Mouse (Mus musculus) stomach, postnatal 0 days (tissue): ENCODE results near the gene Car1. TPM values are rescaled to one million over a fixed set of nuclear protein-coding genes. Genes with fewer than 3 reads are reported as not detected.
"Not testable (repeated sequence)": the region's sequence is repeated elsewhere in the genome, so short reads cannot be mapped to it uniquely, and the experiment has no call there.

Experiments
- ATAC-seq: fragments of 200-750 bp; cut with Nextera tagmentation; 2 replicates; pipeline ENCODE4 v1.8.0; 2017; ENCODE audit not compliant: low FRiP score, low TSS enrichment
- DNase-seq: peaks from one replicate; pipeline ENCODE4 v3.0.0-alpha.2; 2016; ENCODE audit warnings: low spot score
- H3K27ac ChIP-seq: fragments of 300-500 bp; sonication (generic); replicated peaks from 2 replicates; pipeline ENCODE4 v1.5.1; 2014; ENCODE audit warnings: mild to moderate bottlenecking, control low read depth
- H3K27me3 ChIP-seq: fragments of 300-500 bp; sonication (generic); 2 replicates; pipeline ENCODE4 v1.6.1; 2014; ENCODE audit warnings: low read length; ENCODE audit not compliant: control insufficient read depth, insufficient read depth
- H3K36me3 ChIP-seq: fragments of 300-500 bp; sonication (generic); 2 replicates; pipeline ENCODE4 v1.6.1; 2014; ENCODE audit warnings: low read length, mixed read lengths; ENCODE audit not compliant: control insufficient read depth, insufficient read depth
- H3K4me1 ChIP-seq: fragments of 300-500 bp; sonication (generic); replicated peaks from 2 replicates; pipeline ENCODE4 v1.6.1; 2014; ENCODE audit warnings: antibody characterized with exemption; ENCODE audit not compliant: control insufficient read depth, insufficient read depth
- H3K4me2 ChIP-seq: fragments of 300-500 bp; sonication (generic); replicated peaks from 2 replicates; pipeline ENCODE4 v1.6.1; 2014; ENCODE audit warnings: low read depth, mild to moderate bottlenecking, control low read depth, moderate library complexity
- H3K4me3 ChIP-seq: fragments of 300-500 bp; sonication (generic); 2 replicates; pipeline ENCODE4 v1.5.1; 2014; ENCODE audit warnings: low read depth, low read length, control low read depth
- H3K9ac ChIP-seq: fragments of 300-500 bp; sonication (generic); 2 replicates; pipeline ENCODE4 v1.6.1; 2014; ENCODE audit warnings: mild to moderate bottlenecking, low read length, control low read depth, mixed read lengths
- H3K9me3 ChIP-seq: fragments of 300-500 bp; sonication (generic); 2 replicates; pipeline ENCODE4 v1.6.1; 2016; ENCODE audit warnings: low read length; ENCODE audit not compliant: control insufficient read depth
- CTCF ChIP-seq: IDR thresholded peaks from 2 replicates; pipeline ENCODE4 v1.5.1; 2016; ENCODE audit warnings: antibody characterized with exemption, low read depth, mild to moderate bottlenecking, moderate library complexity
- EP300 ChIP-seq: optimal IDR thresholded peaks from 2 replicates; pipeline ENCODE3; 2016; ENCODE audit warnings: antibody characterized with exemption
- WGBS: fragments of 180-500 bp; shearing (Covaris S2); extraction: QIAGEN DNeasy Blood & Tissue Kit; methylation state at CpG from one replicate; pipeline ENCODE4 v1.1.7; 2014; 5-methylcytosine and 5-hydroxymethylcytosine counted together
- polyA plus RNA-seq: library from polyadenylated mRNA; unstranded; fragments of >200 nt; fragmentation: Nextera tagmentation; extraction: Ambion mirVana; gene quantifications from 2 replicates; pipeline ENCODE4 v1.2.1, GENCODE M21; 2015

Car1 gene
- polyA plus RNA-seq, 1 experiment from 2014 or later, result 0.10 TPM

GRCm38 (mm10) chr3:14780212-14780611 lies 28.0 kb downstream of the Car1 start:
- Histone ChIP-seq H3K4me3 (no peak overlapping the region), H3K9me3 (no peaks in the 10 kb centered on the region), H3K36me3 (no peaks in the 10 kb centered on the region), H3K4me1 (no peaks in the 10 kb centered on the region), H3K4me2 (no peak overlapping the region), H3K9ac (no peak overlapping the region), H3K27ac (no peak overlapping the region), H3K27me3 (no peaks in the 10 kb centered on the region)
- 41% methylated on average over 2 of the region's 2 CpGs for WGBS
- no peak for DNase-seq
- TF ChIP-seq EP300 (no peak), CTCF (no peak)
- ATAC-seq, result no peak

- 75% methylated on average over 2 of the region's 3 CpGs for WGBS
- H3K27ac ChIP-seq, H3K4me2 ChIP-seq, H3K4me1 ChIP-seq, H3K36me3 ChIP-seq, H3K9ac ChIP-seq, DNase-seq, ATAC-seq, H3K9me3 ChIP-seq, H3K4me3 ChIP-seq, H3K27me3 ChIP-seq: not testable (repeated sequence)
These were observed 31.5 kb downstream of the Car1 start for GRCm38 (mm10) chr3:14776497-14777162.

- not testable (repeated sequence) for H3K36me3 ChIP-seq, H3K27ac ChIP-seq, H3K4me3 ChIP-seq, ATAC-seq, H3K27me3 ChIP-seq, H3K9ac ChIP-seq, DNase-seq, H3K4me1 ChIP-seq, H3K9me3 ChIP-seq, H3K4me2 ChIP-seq
- WGBS, result 82% methylated on average over 1 of the region's 1 CpGs
These were observed 33.6 kb downstream of the Car1 start for GRCm38 (mm10) chr3:14774539-14774938.

- not testable (repeated sequence) for H3K4me2 ChIP-seq, H3K9ac ChIP-seq, H3K9me3 ChIP-seq, H3K4me1 ChIP-seq, ATAC-seq, H3K36me3 ChIP-seq, H3K4me3 ChIP-seq, H3K27ac ChIP-seq, DNase-seq, H3K27me3 ChIP-seq
- WGBS, result 85% methylated on average over 1 of the region's 1 CpGs
These were observed 35.7 kb downstream of the Car1 start for GRCm38 (mm10) chr3:14772473-14772872.

- TF ChIP-seq EP300 (no peak), CTCF (no peak)
- H3K9ac ChIP-seq, result no peak overlapping the region
- H3K27me3 ChIP-seq, result no peaks in the 10 kb centered on the region
- H3K36me3 ChIP-seq, result no peaks in the 10 kb centered on the region
- H3K4me2 ChIP-seq, result no peak overlapping the region
- no peak for ATAC-seq
- no peaks in the 10 kb centered on the region for H3K4me1 ChIP-seq
- H3K9me3 ChIP-seq, result no peaks in the 10 kb centered on the region
- no peak overlapping the region for H3K4me3 ChIP-seq
- no peak overlapping the region for H3K27ac ChIP-seq
- 61% methylated on average over 2 of the region's 2 CpGs for WGBS
- DNase-seq, result no peak
These were observed 43.2 kb downstream of the Car1 start for GRCm38 (mm10) chr3:14764755-14765566.

GRCm38 (mm10) chr3:14755716-14756115 lies 52.5 kb downstream of the Car1 start:
- TF ChIP-seq EP300, result no peak
- TF ChIP-seq CTCF, result no peak
- Histone ChIP-seq H3K36me3 (no peaks in the 10 kb centered on the region), H3K4me1 (no peaks in the 10 kb centered on the region), H3K4me2 (no peak overlapping the region), H3K9ac (no peak overlapping the region), H3K27ac (no peak overlapping the region), H3K4me3 (no peak overlapping the region), H3K27me3 (no peaks in the 10 kb centered on the region), H3K9me3 (no peaks in the 10 kb centered on the region)
- 87% methylated on average over 1 of the region's 1 CpGs for WGBS
- no peak for DNase-seq
- no peak for ATAC-seq
